Mouse (Mus musculus) heart, embryonic 13.5 days (tissue): Measurements from ENCODE around the gene Psg25. TPM values are rescaled to one million over a fixed set of nuclear protein-coding genes. Genes with fewer than 3 reads are reported as not detected.

Source experiments
- polyA plus RNA-seq: library from polyadenylated mRNA; unstranded; fragments of >200 nt; fragmentation: Nextera tagmentation; extraction: Ambion mirVana; gene quantifications from 2 replicates; pipeline ENCODE4 v1.2.1, GENCODE M21; 2015

The Psg25 gene
- polyA plus RNA-seq, 1 experiment from 2014 or later: 0.07 TPM

Other genes with a start within 250 kb of the Psg25 start
- gene Psg18, start 177.3 kb downstream of the Psg25 start, polyA plus RNA-seq: not detected in 2 replicates
- not detected in 2 replicates for gene Psg28, start 100.2 kb downstream of the Psg25 start, polyA plus RNA-seq
- not detected in 2 replicates for gene Psg26, start 48.1 kb downstream of the Psg25 start, polyA plus RNA-seq
- not detected in 2 replicates for gene Psg27, start 35.0 kb upstream of the Psg25 start, polyA plus RNA-seq
- gene Psg23, start 84.2 kb upstream of the Psg25 start, polyA plus RNA-seq: not detected in 2 replicates
- gene Psg21, start 124.5 kb upstream of the Psg25 start, polyA plus RNA-seq: not detected in 2 replicates
- gene Psg20, start 153.9 kb upstream of the Psg25 start, polyA plus RNA-seq: not detected in 2 replicates
- 0.10 TPM in 1 of 2 replicates, not detected in the other for gene Psg22, start 185.8 kb upstream of the Psg25 start, polyA plus RNA-seq